Mouse (Mus musculus): Measurements from ENCODE around the gene Krtap28-10.
"Not testable (repeated sequence)": the region's sequence is repeated elsewhere in the genome, so short reads cannot be mapped to it uniquely, and the experiment has no call there.

The Krtap28-10 gene

GRCm38 (mm10) chr1:83007471-83007870 lies 34.8 kb downstream of the Krtap28-10 start:
- no peak for DNase-seq

- no peak for DNase-seq
Measured at GRCm38 (mm10) chr1:83006218-83007179, 35.8 kb downstream of the Krtap28-10 start.

- DNase-seq = not testable (repeated sequence)
Measured at GRCm38 (mm10) chr1:83000306-83000705, 42.0 kb downstream of the Krtap28-10 start, which contains the start of gene Gm47959. Gene Gm47959, plus strand, starts transcription at chr1:83000548.

- DNase-seq = no peak
Measured at GRCm38 (mm10) chr1:82993947-82994346, 48.3 kb downstream of the Krtap28-10 start.

- DNase-seq = no peak
Measured at GRCm38 (mm10) chr1:82992093-82992492, 50.2 kb downstream of the Krtap28-10 start.

GRCm38 (mm10) chr1:82991596-82991995 lies 50.7 kb downstream of the Krtap28-10 start:
- no peak for DNase-seq
